Mouse (Mus musculus): ENCODE results near the gene Neurl3. TPM values are rescaled to one million over a fixed set of nuclear protein-coding genes. Genes with fewer than 3 reads are reported as not detected.

Gene Neurl3
- total and polyA plus RNA-seq, 3 experiments: 38.7 to 140 (median 120) TPM

- ATAC-seq (ENCODE audit: extremely low read depth, insufficient number of reproducible peaks, low FRiP score, poor library complexity, severe bottlenecking) (no peak), DNase-seq (ENCODE audit: low spot score) (no peak)
- H3K4me3 ChIP-seq (ENCODE audit: low read depth, low read length): no peak overlapping the region; the same call in 1 of the 2 replicates
- no peaks in the 10 kb centered on the region for H3K27me3 ChIP-seq (ENCODE audit: insufficient read depth, low read length)
- H3K4me1 ChIP-seq (ENCODE audit: insufficient read depth, low read depth, low read length): peaks cover 91% of the 10 kb centered on the region
- TF ChIP-seq GATA1 (IDR thresholded peaks at IDR 0.05; ENCODE audit: borderline replicate concordance, low read length): no peak
- TF ChIP-seq CTCF (IDR thresholded peaks at IDR 0.05; ENCODE audit: low read depth, low read length): no peak
- TF ChIP-seq POLR2AphosphoS5 (IDR thresholded peaks at IDR 0.05; ENCODE audit: insufficient replicate concordance, low read depth, low read length): no peak
- TF ChIP-seq GATA2 (IDR thresholded peaks at IDR 0.05; ENCODE audit: borderline replicate concordance, low read depth, low read length): no peak
- no peak for TF ChIP-seq TAL1 (conservative IDR thresholded peaks at IDR 0.05; ENCODE audit: low read depth, low read length)
- no peaks in the 10 kb centered on the region for H3K9me3 ChIP-seq (replicated peaks)
- H3K36me3 ChIP-seq (replicated peaks): peaks cover 56% of the 10 kb centered on the region
These were observed 8.2 kb downstream of the Neurl3 start for GRCm38 (mm10) chr1:36266293-36266692.

GRCm38 (mm10) chr1:36263833-36264488 is 10.5 kb downstream of the Neurl3 start:
- peaks cover 4% of the 10 kb centered on the region for H3K9me3 ChIP-seq (replicated peaks)
- TF ChIP-seq GATA1 (IDR thresholded peaks at IDR 0.05; ENCODE audit: borderline replicate concordance, low read length) (no peak), TAL1 (conservative IDR thresholded peaks at IDR 0.05; ENCODE audit: low read depth, low read length) (peak; percentile 72), POLR2AphosphoS5 (IDR thresholded peaks at IDR 0.05; ENCODE audit: insufficient replicate concordance, low read depth, low read length) (no peak)
- DNase-seq (ENCODE audit: low spot score) (peak; percentile 68), ATAC-seq (ENCODE audit: extremely low read depth, insufficient number of reproducible peaks, low FRiP score, poor library complexity, severe bottlenecking) (peak; percentile 86)
- H3K4me3 ChIP-seq (ENCODE audit: low read depth, low read length): peak overlapping the region; percentile 58; the same call in 1 of the 2 replicates
- H3K36me3 ChIP-seq (replicated peaks): peaks cover 33% of the 10 kb centered on the region
- peaks cover 84% of the 10 kb centered on the region for H3K4me1 ChIP-seq (ENCODE audit: insufficient read depth, low read depth, low read length)
- no peaks in the 10 kb centered on the region for H3K27me3 ChIP-seq (ENCODE audit: insufficient read depth, low read length)

- Histone ChIP-seq H3K27me3 (ENCODE audit: insufficient read depth, low read length) (no peaks in the 10 kb centered on the region), H3K36me3 (replicated peaks) (peaks cover 13% of the 10 kb centered on the region), H3K4me1 (ENCODE audit: insufficient read depth, low read depth, low read length) (peaks cover 75% of the 10 kb centered on the region), H3K9me3 (replicated peaks) (peaks cover 9% of the 10 kb centered on the region), H3K4me3 (ENCODE audit: low read depth, low read length) (no peak overlapping the region)
- TF ChIP-seq POLR2AphosphoS5 (IDR thresholded peaks at IDR 0.05; ENCODE audit: insufficient replicate concordance, low read depth, low read length): no peak
- TF ChIP-seq CTCF (IDR thresholded peaks at IDR 0.05; ENCODE audit: low read depth, low read length): no peak
- TF ChIP-seq GATA2 (IDR thresholded peaks at IDR 0.05; ENCODE audit: borderline replicate concordance, low read depth, low read length): no peak
- TF ChIP-seq GATA1 (IDR thresholded peaks at IDR 0.05; ENCODE audit: borderline replicate concordance, low read length): no peak
- ATAC-seq (ENCODE audit: extremely low read depth, insufficient number of reproducible peaks, low FRiP score, poor library complexity, severe bottlenecking) (no peak), DNase-seq (ENCODE audit: low spot score) (no peak)
These were observed 12.6 kb downstream of the Neurl3 start for GRCm38 (mm10) chr1:36261708-36262504.

- Histone ChIP-seq H3K27me3 (ENCODE audit: insufficient read depth, low read length) (peaks cover 2% of the 10 kb centered on the region; the same call in 1 of the 2 replicates), H3K4me1 (ENCODE audit: insufficient read depth, low read depth, low read length) (peaks cover 61% of the 10 kb centered on the region), H3K9me3 (replicated peaks) (peaks cover 17% of the 10 kb centered on the region), H3K4me3 (ENCODE audit: low read depth, low read length) (no peak overlapping the region), H3K36me3 (replicated peaks) (peaks cover 2% of the 10 kb centered on the region)
- ATAC-seq (ENCODE audit: extremely low read depth, insufficient number of reproducible peaks, low FRiP score, poor library complexity, severe bottlenecking): no peak
- no peak for DNase-seq (ENCODE audit: low spot score)
- TF ChIP-seq CTCF (IDR thresholded peaks at IDR 0.05; ENCODE audit: low read depth, low read length) (no peak), TAL1 (conservative IDR thresholded peaks at IDR 0.05; ENCODE audit: low read depth, low read length) (no peak), GATA1 (IDR thresholded peaks at IDR 0.05; ENCODE audit: borderline replicate concordance, low read length) (no peak), POLR2AphosphoS5 (IDR thresholded peaks at IDR 0.05; ENCODE audit: insufficient replicate concordance, low read depth, low read length) (no peak), GATA2 (IDR thresholded peaks at IDR 0.05; ENCODE audit: borderline replicate concordance, low read depth, low read length) (no peak)
These were observed 14.1 kb downstream of the Neurl3 start for GRCm38 (mm10) chr1:36260418-36260817.

- TF ChIP-seq GATA2 (IDR thresholded peaks at IDR 0.05; ENCODE audit: borderline replicate concordance, low read depth, low read length) (no peak), TAL1 (conservative IDR thresholded peaks at IDR 0.05; ENCODE audit: low read depth, low read length) (no peak), GATA1 (IDR thresholded peaks at IDR 0.05; ENCODE audit: borderline replicate concordance, low read length) (no peak), CTCF (IDR thresholded peaks at IDR 0.05; ENCODE audit: low read depth, low read length) (no peak), POLR2AphosphoS5 (IDR thresholded peaks at IDR 0.05; ENCODE audit: insufficient replicate concordance, low read depth, low read length) (no peak)
- Histone ChIP-seq H3K9me3 (replicated peaks) (peaks cover 17% of the 10 kb centered on the region), H3K27me3 (ENCODE audit: insufficient read depth, low read length) (peaks cover 8% of the 10 kb centered on the region), H3K36me3 (replicated peaks) (no peaks in the 10 kb centered on the region), H3K4me3 (ENCODE audit: low read depth, low read length) (no peak overlapping the region), H3K4me1 (ENCODE audit: insufficient read depth, low read depth, low read length) (peaks cover 54% of the 10 kb centered on the region)
- ATAC-seq (ENCODE audit: extremely low read depth, insufficient number of reproducible peaks, low FRiP score, poor library complexity, severe bottlenecking) (no peak), DNase-seq (ENCODE audit: low spot score) (no peak)
These were observed 15.2 kb downstream of the Neurl3 start for GRCm38 (mm10) chr1:36259281-36259680.

- H3K4me1 ChIP-seq (ENCODE audit: insufficient read depth, low read depth, low read length): peaks cover 54% of the 10 kb centered on the region
- no peak for ATAC-seq (ENCODE audit: extremely low read depth, insufficient number of reproducible peaks, low FRiP score, poor library complexity, severe bottlenecking)
These were observed 15.8 kb downstream of the Neurl3 start for GRCm38 (mm10) chr1:36258631-36259030.

More at GRCm38 (mm10) chr1:36258631-36259030, 15.8 kb downstream of the Neurl3 start:
- Histone ChIP-seq H3K4me3 (ENCODE audit: low read depth, low read length) (no peak overlapping the region), H3K9me3 (replicated peaks) (peaks cover 17% of the 10 kb centered on the region), H3K27me3 (ENCODE audit: insufficient read depth, low read length) (peaks cover 8% of the 10 kb centered on the region), H3K36me3 (replicated peaks) (no peaks in the 10 kb centered on the region)
- TF ChIP-seq CTCF (IDR thresholded peaks at IDR 0.05; ENCODE audit: low read depth, low read length) (no peak), GATA2 (IDR thresholded peaks at IDR 0.05; ENCODE audit: borderline replicate concordance, low read depth, low read length) (no peak), GATA1 (IDR thresholded peaks at IDR 0.05; ENCODE audit: borderline replicate concordance, low read length) (no peak), TAL1 (conservative IDR thresholded peaks at IDR 0.05; ENCODE audit: low read depth, low read length) (no peak), POLR2AphosphoS5 (IDR thresholded peaks at IDR 0.05; ENCODE audit: insufficient replicate concordance, low read depth, low read length) (no peak)
- DNase-seq (ENCODE audit: low spot score): no peak

Measured in G1E (cell line).